Mouse (Mus musculus) cerebellum, adult 9-11 months (tissue): Measurements from ENCODE around the gene Gpc6.

Experiments
- DNase-seq: peaks from one replicate; pipeline ENCODE4 v3.0.0; 2022

The Gpc6 gene

GRCm38 (mm10) chr14:117245631-117246030, 320.5 kb downstream of the Gpc6 start:
- no peak for DNase-seq

- no peak for DNase-seq
These were observed 331.1 kb downstream of the Gpc6 start for GRCm38 (mm10) chr14:117256192-117256591.

GRCm38 (mm10) chr14:117265653-117266052, 340.5 kb downstream of the Gpc6 start:
- no peak for DNase-seq

- DNase-seq = peak; percentile 11
These were observed 342.9 kb downstream of the Gpc6 start for GRCm38 (mm10) chr14:117267823-117268601.

GRCm38 (mm10) chr14:117283631-117284030, 358.5 kb downstream of the Gpc6 start:
- DNase-seq = no peak

GRCm38 (mm10) chr14:117293746-117294145, 368.6 kb downstream of the Gpc6 start:
- DNase-seq = no peak

- DNase-seq = no peak
These were observed 371.2 kb downstream of the Gpc6 start for GRCm38 (mm10) chr14:117296207-117296838.

GRCm38 (mm10) chr14:117301019-117301418, 375.9 kb downstream of the Gpc6 start:
- no peak for DNase-seq

GRCm38 (mm10) chr14:117303901-117304722, 379.0 kb downstream of the Gpc6 start:
- no peak for DNase-seq

GRCm38 (mm10) chr14:117304723-117305010, 379.6 kb downstream of the Gpc6 start:
- DNase-seq = no peak

GRCm38 (mm10) chr14:117309997-117310520, 384.9 kb downstream of the Gpc6 start:
- no peak for DNase-seq

- DNase-seq = no peak
These were observed 399.1 kb downstream of the Gpc6 start for GRCm38 (mm10) chr14:117324214-117324613.

GRCm38 (mm10) chr14:117332256-117332655, 407.1 kb downstream of the Gpc6 start:
- DNase-seq = no peak

GRCm38 (mm10) chr14:117337271-117337670, 412.2 kb downstream of the Gpc6 start:
- DNase-seq = no peak

GRCm38 (mm10) chr14:117340549-117340948, 415.4 kb downstream of the Gpc6 start:
- DNase-seq = no peak

- DNase-seq = no peak
These were observed 419.4 kb downstream of the Gpc6 start for GRCm38 (mm10) chr14:117344505-117344904.

- DNase-seq = no peak
These were observed 421.3 kb downstream of the Gpc6 start for GRCm38 (mm10) chr14:117346372-117346885.

- no peak for DNase-seq
These were observed 426.2 kb downstream of the Gpc6 start for GRCm38 (mm10) chr14:117351296-117351695.

GRCm38 (mm10) chr14:117361155-117361964, 436.2 kb downstream of the Gpc6 start:
- DNase-seq = no peak

- DNase-seq = no peak
These were observed 436.8 kb downstream of the Gpc6 start for GRCm38 (mm10) chr14:117361965-117362309.

- DNase-seq = no peak
These were observed 444.3 kb downstream of the Gpc6 start for GRCm38 (mm10) chr14:117369331-117369866.

GRCm38 (mm10) chr14:117376822-117377376, 451.8 kb downstream of the Gpc6 start:
- DNase-seq = no peak
